Mouse (Mus musculus) mesoderm, embryonic 11.5 days (tissue): Measurements from ENCODE around the gene Zfp30.

Source experiments
- DNase-seq: peaks from one replicate; pipeline ENCODE4 v3.0.0-alpha.2; 2012; ENCODE audit warnings: low read depth, low spot score

The Zfp30 gene

DNA sequence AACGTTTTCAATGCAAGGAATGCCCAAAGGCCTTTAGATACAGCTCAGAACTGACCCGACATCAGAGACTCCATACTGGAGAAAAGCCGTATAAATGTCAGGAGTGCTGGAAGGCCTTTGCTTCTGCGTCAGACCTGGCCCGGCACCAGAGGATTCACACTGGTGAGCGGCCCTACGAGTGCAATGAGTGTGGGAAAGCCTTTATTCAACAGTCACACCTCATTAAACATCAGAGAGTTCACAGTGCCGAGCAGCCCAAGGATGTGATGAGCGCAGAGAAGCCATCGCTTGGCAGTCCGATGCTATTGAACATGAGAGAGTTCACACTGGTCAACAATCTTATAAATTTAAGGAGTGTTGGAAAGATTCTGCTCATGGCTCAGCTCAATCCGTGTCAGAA is 46.0 kb downstream of the Zfp30 start:
- no peak for DNase-seq

DNA sequence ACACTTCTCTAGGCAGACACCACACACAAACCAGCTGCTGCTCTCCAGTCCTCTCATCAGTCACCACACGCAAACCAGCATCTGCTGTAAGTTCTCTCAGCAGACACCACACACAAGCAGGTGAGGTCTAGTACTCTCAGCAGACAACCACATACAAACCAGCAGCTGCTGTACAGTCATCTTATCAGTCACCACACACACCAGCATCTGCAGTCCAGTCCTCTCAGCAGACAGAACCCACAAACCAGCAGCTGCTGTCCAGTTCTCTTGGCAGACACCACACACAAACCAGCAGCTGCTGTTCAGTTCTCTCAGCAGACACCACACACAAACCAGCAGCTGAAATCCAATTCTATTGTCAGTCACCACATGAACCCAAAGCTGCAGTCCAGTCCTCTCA is 53.0 kb downstream of the Zfp30 start:
- no peak for DNase-seq

DNA sequence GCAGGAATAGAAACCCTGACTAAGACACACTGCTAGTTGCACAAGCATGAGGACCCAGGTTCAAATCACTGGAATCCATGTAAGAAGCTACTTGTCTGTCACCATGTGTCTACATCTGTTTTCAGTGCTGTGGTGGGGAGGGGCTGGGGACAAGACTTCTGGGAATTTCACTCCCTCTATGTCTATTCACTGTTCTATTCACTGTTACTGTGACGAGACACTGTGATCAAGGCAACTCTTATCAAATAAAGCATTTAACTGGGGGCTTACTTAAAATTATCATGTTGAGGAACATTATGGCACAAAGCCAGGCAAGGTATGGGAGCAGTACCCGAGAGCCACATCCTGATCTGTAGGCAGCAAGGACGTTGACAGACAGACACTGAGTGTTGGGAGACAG is 55.5 kb downstream of the Zfp30 start:
- no peak for DNase-seq

DNA sequence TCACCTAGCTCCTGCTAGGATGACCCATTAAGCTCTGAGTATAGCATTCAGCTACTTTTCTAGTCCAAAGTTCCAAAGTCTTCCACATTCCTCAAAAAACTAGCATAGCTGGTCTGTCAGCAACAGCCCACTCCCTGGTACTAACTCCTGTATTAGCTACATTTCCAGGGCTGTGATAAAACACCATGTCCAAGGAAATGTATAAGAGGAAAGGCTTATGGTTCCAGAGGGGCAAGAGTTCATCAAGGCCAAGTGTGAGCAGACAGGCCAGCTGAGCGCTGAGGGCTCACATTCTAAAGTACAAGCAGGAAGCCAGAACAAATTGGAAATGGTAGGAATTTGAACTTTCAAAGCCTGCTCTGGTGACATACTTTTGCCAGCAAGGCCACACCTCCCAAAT is 58.3 kb downstream of the Zfp30 start:
- no peak for DNase-seq
